In the genomic region with DNA sequence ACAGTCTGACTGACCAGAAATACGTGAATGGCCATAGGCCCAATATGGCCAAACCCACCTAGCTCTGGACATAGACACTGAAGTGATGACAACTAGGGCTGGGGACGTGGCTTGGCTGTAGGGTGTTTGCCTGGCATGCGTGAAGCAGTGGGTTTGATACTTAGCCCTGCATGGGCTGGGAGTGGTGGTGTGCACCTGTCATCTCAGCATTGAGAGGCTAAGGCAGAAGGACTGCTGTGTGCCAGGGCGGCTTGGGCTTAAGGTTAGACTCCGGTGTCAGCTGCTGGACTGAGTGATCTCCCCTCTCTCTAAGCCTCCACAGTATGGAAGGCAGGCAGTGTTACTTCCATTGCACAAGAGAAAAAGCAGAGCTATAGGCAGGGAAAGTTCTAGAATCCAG, we compare ENCODE assay signal across 21 mouse cellular contexts.
"Had no signal": no experiment of that assay in that cellular context is flagged by ENCODE, and none has a peak within 500 bp of the region (broad histone marks: within the 10 kb centered on the region; RNA-seq: fewer than 3 reads in every experiment).

No protein-coding gene starts in this region.

- H3K36me3 ChIP-seq: embryonic facial prominence, embryonic 10.5 days; embryonic facial prominence, embryonic 12.5 days; embryonic facial prominence, embryonic 13.5 days; embryonic facial prominence, embryonic 15.5 days; forebrain, embryonic 10.5 days; forebrain, embryonic 12.5 days; forebrain, embryonic 15.5 days; heart, embryonic 10.5 days had no signal

- DNase-seq: cerebellum, adult 8-10 months; embryo, embryonic 11 days; forebrain, postnatal 0 days; gastrocnemius, adult 2 months; gastrocnemius, postnatal 10 days; gastrocnemius, postnatal 14 days; gastrocnemius, postnatal 25 days; gastrocnemius, postnatal 36 days; heart, adult 11 months; heart, adult 18-20 months; heart, adult 2 months had no signal

- H3K4me3 ChIP-seq: embryonic facial prominence, embryonic 10.5 days; embryonic facial prominence, embryonic 12.5 days; embryonic facial prominence, embryonic 13.5 days; embryonic facial prominence, embryonic 15.5 days; erythroblast, embryonic 14.5 days; forebrain, embryonic 10.5 days; forebrain, embryonic 12.5 days; forebrain, embryonic 13.5 days; forebrain, embryonic 15.5 days; gastrocnemius, adult 2 months; heart, adult 2 months; heart, embryonic 10.5 days had no signal

- H3K27me3 ChIP-seq: forebrain, embryonic 15.5 days had no signal

- H3K4me2 ChIP-seq: embryonic facial prominence, embryonic 12.5 days; embryonic facial prominence, embryonic 13.5 days; embryonic facial prominence, embryonic 15.5 days; forebrain, embryonic 12.5 days; forebrain, embryonic 13.5 days; forebrain, embryonic 15.5 days had no signal
